Mouse (Mus musculus) embryonic facial prominence, embryonic 14.5 days (tissue): Measurements from ENCODE around the gene Vdac2. TPM values are rescaled to one million over a fixed set of nuclear protein-coding genes. Genes with fewer than 3 reads are reported as not detected.
A peak's percentile ranks its signal among the peaks of the same experiment; 100 is the strongest.

Experiments used
- ATAC-seq: fragments of 200-750 bp; cut with Nextera tagmentation; 2 replicates; pipeline ENCODE4 v1.8.0; 2017; ENCODE audit warnings: low read depth, moderate number of reproducible peaks, moderate TSS enrichment
- DNase-seq: peaks from one replicate; pipeline ENCODE4 v3.0.0-alpha.2; 2015; ENCODE audit warnings: low spot score
- H3K27ac ChIP-seq: fragments of 300-500 bp; sonication (generic); replicated peaks from 2 replicates; pipeline ENCODE4 v1.5.1; 2014; ENCODE audit warnings: low read depth, mild to moderate bottlenecking, low read length, moderate library complexity
- H3K27me3 ChIP-seq: fragments of 300-500 bp; sonication (generic); replicated peaks from 2 replicates; pipeline ENCODE4 v1.6.1; 2014; ENCODE audit warnings: low read length; ENCODE audit not compliant: control insufficient read depth, insufficient read depth
- H3K36me3 ChIP-seq: fragments of 300-500 bp; sonication (generic); 2 replicates; pipeline ENCODE4 v1.6.1; 2014; ENCODE audit warnings: low read length, mixed read lengths; ENCODE audit not compliant: control insufficient read depth, insufficient read depth
- H3K4me1 ChIP-seq: fragments of 300-500 bp; sonication (generic); 2 replicates; pipeline ENCODE4 v1.6.1; 2014; ENCODE audit warnings: antibody characterized with exemption, low read length; ENCODE audit not compliant: control insufficient read depth, insufficient read depth
- H3K4me2 ChIP-seq: fragments of 300-500 bp; sonication (generic); 2 replicates; pipeline ENCODE4 v1.6.1; 2014; ENCODE audit warnings: low read depth, mild to moderate bottlenecking, low read length, moderate library complexity, mixed read lengths
- H3K4me3 ChIP-seq: fragments of 300-500 bp; sonication (generic); 2 replicates; pipeline ENCODE4 v1.5.1; 2014; ENCODE audit warnings: low read depth, mild to moderate bottlenecking, low read length
- H3K9ac ChIP-seq: fragments of 300-500 bp; sonication (generic); 2 replicates; pipeline ENCODE4 v1.6.1; 2014; ENCODE audit warnings: low read depth, mild to moderate bottlenecking, low read length, moderate library complexity, mixed read lengths
- H3K9me3 ChIP-seq: fragments of 300-500 bp; sonication (generic); 2 replicates; pipeline ENCODE4 v1.6.1; 2016; ENCODE audit warnings: low read length; ENCODE audit not compliant: control insufficient read depth
- WGBS: fragments of 180-500 bp; shearing (Covaris S2); extraction: QIAGEN DNeasy Blood & Tissue Kit; methylation state at CpG from one replicate; pipeline ENCODE4 v1.1.7; 2014; 5-methylcytosine and 5-hydroxymethylcytosine counted together
- polyA plus RNA-seq: library from polyadenylated mRNA; unstranded; fragments of >200 nt; fragmentation: Nextera tagmentation; extraction: Ambion mirVana; gene quantifications from 2 replicates; pipeline ENCODE4 v1.2.1, GENCODE M21; 2014

Gene Vdac2
- polyA plus RNA-seq, 1 experiment from 2014 or later, result 260 TPM

GRCm38 (mm10) chr14:21892341-21892659 lies 67.3 kb downstream of the Vdac2 start:
- H3K9ac ChIP-seq, result no peak overlapping the region

More at GRCm38 (mm10) chr14:21892341-21892659, 67.3 kb downstream of the Vdac2 start:
- no peaks in the 10 kb centered on the region for H3K27me3 ChIP-seq
- no peak overlapping the region for H3K27ac ChIP-seq
- H3K9me3 ChIP-seq, result no peaks in the 10 kb centered on the region
- no peaks in the 10 kb centered on the region for H3K36me3 ChIP-seq
- WGBS, result 65% methylated on average over 6 of the region's 6 CpGs
- no peak for ATAC-seq
- no peak overlapping the region for H3K4me3 ChIP-seq
- 0 out of 2 replicates have a peak overlapping the region, but pooled peaks have one; percentile 30 for H3K4me2 ChIP-seq
- DNase-seq, result no peak
- H3K4me1 ChIP-seq, result peaks cover 7% of the 10 kb centered on the region; the same call in 1 of the 2 replicates

Other genes with a start within 250 kb of the Vdac2 start
- gene Dupd1, start 110.7 kb upstream of the Vdac2 start, polyA plus RNA-seq, result 0.55 and 0.95 TPM in 2 replicates
- 11.6 and 13.7 TPM in 2 replicates for gene Samd8, start 74.7 kb upstream of the Vdac2 start, polyA plus RNA-seq
- gene Dusp13, start 74.1 kb upstream of the Vdac2 start, polyA plus RNA-seq, result 1.4 and 2.2 TPM in 2 replicates
- gene Comtd1, start 23.7 kb downstream of the Vdac2 start, polyA plus RNA-seq, result 18.7 and 19.4 TPM in 2 replicates
- 10.6 and 13.6 TPM in 2 replicates for gene Zfp503, start 164.4 kb downstream of the Vdac2 start, polyA plus RNA-seq
- gene Lrmda, start 194.5 kb downstream of the Vdac2 start, polyA plus RNA-seq, result 0.24 and 0.97 TPM in 2 replicates